Mouse (Mus musculus): Measurements from ENCODE around the gene Prr15l.

Prr15l gene

DNA sequence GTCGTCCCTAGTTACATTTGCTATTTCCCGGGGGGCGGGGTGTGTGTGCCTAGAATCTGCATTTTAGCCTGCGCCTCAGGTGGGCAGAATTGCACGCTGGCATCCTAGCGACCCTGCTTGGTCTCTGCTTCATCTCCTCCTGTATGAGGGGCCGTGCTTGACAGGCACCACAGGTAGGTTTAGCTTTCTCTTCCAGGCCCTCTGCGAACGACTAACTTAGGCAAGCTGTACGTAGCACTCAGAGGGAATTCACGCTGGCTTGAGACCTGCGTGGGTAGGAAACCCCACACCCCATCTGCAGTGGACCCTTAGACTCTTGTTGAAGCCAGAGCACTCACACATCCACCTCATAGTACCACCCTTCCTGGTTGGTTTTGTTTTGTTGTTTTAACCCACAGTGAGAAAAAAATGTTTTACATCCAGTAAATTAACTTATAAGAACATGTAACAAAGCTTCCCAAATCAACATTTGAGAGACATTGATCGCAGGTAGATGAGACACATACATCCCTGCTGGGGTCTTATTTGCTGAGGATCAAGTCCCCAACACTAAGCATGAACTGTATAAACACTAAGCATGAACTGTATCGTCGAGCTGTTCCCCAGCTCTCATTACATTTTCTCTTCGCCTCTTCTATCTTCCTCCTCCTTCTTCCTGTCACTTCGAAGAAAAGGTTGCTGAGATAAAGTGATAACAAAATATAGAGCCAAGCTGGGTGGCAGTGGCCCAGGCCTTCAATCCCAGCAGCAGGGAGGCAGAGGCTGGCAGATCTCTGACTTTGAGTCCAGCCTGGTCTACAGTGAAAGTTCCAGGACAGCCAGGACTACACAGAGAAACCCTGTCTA lies 50.7 kb downstream of the Prr15l start:
- no peak for DNase-seq

DNA sequence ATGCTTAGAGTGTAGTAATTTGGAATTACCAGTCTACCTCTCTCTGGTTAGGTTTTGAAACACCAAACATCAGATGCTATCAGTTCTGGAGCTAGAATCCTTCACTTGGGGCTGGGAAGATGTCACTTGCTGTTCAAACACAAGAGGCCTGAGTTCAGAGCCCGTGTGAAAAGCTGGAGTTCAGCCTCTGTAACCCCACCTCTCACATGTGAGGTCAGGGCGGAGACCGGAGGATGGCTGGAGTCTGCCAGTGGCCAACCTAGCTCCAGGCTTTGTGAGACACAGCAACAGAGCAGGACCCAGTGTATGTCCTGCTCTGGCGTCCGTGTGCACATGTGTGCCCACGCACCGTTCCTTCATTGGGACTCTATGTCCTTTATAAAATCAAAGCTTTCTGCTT lies 51.4 kb downstream of the Prr15l start:
- no peak for DNase-seq

GRCm38 (mm10) chr11:96980021-96980420 lies 52.1 kb downstream of the Prr15l start:
- DNase-seq = no peak

DNA sequence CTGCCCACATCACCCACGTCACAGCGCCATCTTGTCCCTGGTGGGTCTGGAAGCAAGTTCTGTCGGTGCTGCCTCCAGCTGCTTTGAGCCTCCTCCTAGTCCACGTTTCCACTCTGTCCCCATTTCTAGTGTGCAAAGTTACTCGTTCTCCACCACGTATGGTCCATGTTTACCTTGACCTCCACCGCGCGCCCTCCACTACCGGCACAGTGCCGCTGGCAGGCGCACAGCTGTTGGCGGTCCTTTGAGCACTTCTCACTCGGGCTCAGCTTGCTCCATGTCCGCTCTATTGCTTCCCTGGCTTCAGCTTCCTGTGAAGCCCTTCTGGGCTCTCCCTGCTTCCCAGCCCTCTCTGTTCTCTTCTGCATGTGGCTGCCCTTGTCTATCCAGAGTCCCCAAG lies 53.6 kb downstream of the Prr15l start:
- DNase-seq = no peak

DNA sequence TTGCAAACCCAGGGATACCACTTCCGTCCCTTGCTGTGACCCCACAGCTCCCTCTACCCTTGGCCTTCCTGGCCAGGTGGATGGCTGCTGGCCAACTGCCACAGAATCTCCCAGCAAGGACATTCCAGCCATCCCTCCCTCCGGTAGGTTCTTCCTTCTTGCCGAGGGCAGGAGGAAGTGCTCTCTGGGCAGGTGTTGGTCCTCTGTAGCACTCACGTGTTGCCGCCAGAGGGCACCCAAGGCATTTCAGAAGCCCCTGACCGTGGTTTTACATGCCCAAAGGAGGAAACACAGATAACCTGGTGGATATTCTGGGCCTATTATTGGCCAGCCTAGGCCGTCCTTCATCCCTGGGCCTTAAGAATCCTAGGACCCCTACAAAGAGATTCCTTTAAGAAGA lies 54.5 kb downstream of the Prr15l start:
- DNase-seq = peak; percentile 88

- no peak for DNase-seq
Measured at GRCm38 (mm10) chr11:96982859-96983258, 55.0 kb downstream of the Prr15l start, which contains the start of gene Sp2. Sp2 (minus strand) TSS chr11:96982959.

DNA sequence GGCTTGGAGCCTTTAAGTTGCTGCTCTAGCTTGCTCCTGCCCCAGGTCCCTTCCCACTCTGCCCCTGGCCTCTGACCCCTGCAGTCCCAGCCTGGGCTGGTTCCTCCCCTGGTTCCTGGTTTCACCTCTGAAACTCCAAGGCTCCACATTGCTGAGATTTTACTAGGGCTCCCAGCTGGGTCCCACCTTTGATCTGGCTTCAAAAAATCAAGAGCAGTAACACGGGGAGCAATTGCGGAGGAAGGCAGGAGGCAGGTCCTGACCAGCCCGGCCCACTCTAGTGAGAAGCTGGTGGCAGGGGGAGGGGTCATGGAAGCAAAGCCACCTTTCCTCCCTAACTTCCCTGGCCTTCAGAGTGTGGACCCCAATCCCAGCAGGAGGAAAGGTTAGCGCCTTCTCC lies 57.0 kb downstream of the Prr15l start:
- DNase-seq = no peak

DNA sequence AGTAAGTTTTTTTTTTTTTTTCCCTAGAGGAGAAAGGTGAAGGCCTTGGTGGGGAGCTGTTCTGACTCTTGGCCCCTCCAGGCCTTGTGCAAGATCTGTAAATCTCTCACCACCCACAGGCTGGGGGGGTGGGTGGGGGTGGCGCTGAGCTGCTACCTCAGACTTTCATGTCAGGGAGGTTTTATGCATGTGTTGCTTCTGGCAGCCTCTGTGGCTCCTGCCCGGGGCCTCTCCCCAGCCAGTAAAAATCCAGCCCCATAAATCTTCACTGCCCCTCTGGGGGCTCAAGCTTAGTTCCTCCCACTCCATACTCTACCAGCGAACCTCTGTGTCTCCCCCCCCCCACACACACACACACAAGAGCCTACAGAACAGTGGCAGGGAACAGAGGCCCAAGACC lies 58.6 kb downstream of the Prr15l start:
- DNase-seq = no peak
